ENCODE assay signal across 28 mouse cellular contexts in genomic region chr4:107848546-107848945, GRCm38 (mm10). TPM values are rescaled to one million over a fixed set of nuclear protein-coding genes. Genes with fewer than 3 reads are reported as not detected.
DNase-seq lines count a peak whose midpoint lies in the region; ATAC-seq lines count a peak whose summit lies in the region.
"Had no signal": no experiment of that assay in that cellular context is flagged by ENCODE, and none has a peak within 500 bp of the region (broad histone marks: within the 10 kb centered on the region; RNA-seq: fewer than 3 reads in every experiment).

No protein-coding gene starts in this region.

- peaks cover 35% of the 10 kb centered on the region for H3K27me3 ChIP-seq in hindbrain, embryonic 10.5 days (ENCODE audit: insufficient read depth, poor library complexity, severe bottlenecking)
- 0 out of 2 replicates have a peak, but pooled peaks cover 4% of the 10 kb centered on the region for H3K27me3 ChIP-seq in hindbrain, embryonic 16.5 days (replicated peaks; ENCODE audit: control insufficient read depth, insufficient read depth, low read length)
- peaks cover 11% of the 10 kb centered on the region for H3K27me3 ChIP-seq in kidney, embryonic 16.5 days (ENCODE audit: insufficient read depth, low read length)

- peaks cover 84% of the 10 kb centered on the region for H3K36me3 ChIP-seq in hindbrain, embryonic 10.5 days
- H3K36me3 ChIP-seq in hindbrain, embryonic 16.5 days (ENCODE audit: control insufficient read depth, insufficient read depth, low read length) = peaks cover 10% of the 10 kb centered on the region
- H3K36me3 ChIP-seq in kidney, embryonic 16.5 days (ENCODE audit: insufficient read depth, low read length) = no peaks in the 10 kb centered on the region
- H3K36me3 ChIP-seq: embryonic facial prominence, embryonic 15.5 days; heart, embryonic 15.5 days had no signal

- H3K9me3 ChIP-seq in hindbrain, embryonic 10.5 days = no peaks in the 10 kb centered on the region
- no peaks in the 10 kb centered on the region for H3K9me3 ChIP-seq in hindbrain, embryonic 16.5 days (ENCODE audit: control insufficient read depth, low read length)
- no peaks in the 10 kb centered on the region for H3K9me3 ChIP-seq in kidney, embryonic 16.5 days (ENCODE audit: low read length)
- H3K9me3 ChIP-seq: embryonic facial prominence, embryonic 15.5 days; heart, embryonic 15.5 days; limb, embryonic 10.5 days; midbrain, embryonic 12.5 days; neural tube, embryonic 13.5 days had no signal

- no peak overlapping the region for H3K4me2 ChIP-seq in hindbrain, embryonic 16.5 days (ENCODE audit: low read length)
- H3K4me2 ChIP-seq in kidney, embryonic 16.5 days (replicated peaks; ENCODE audit: low read depth, low read length) = no peak overlapping the region
- H3K4me2 ChIP-seq: embryonic facial prominence, embryonic 15.5 days; heart, embryonic 15.5 days; midbrain, embryonic 12.5 days; neural tube, embryonic 13.5 days had no signal

- no peak for ATAC-seq in hindbrain, embryonic 16.5 days
- ATAC-seq in kidney, embryonic 16.5 days (ENCODE audit: low FRiP score, low TSS enrichment) = no peak
- no peak for ATAC-seq in megakaryocyte progenitor cell, adult 5-6 weeks (replicated peaks; ENCODE audit: poor library complexity)
- ATAC-seq: forebrain, embryonic 16.5 days; hindbrain, postnatal 0 days; intestine, embryonic 16.5 days; liver, postnatal 0 days; lung, postnatal 0 days had no signal

- no peak overlapping the region for H3K4me3 ChIP-seq in hindbrain, embryonic 10.5 days
- H3K4me3 ChIP-seq in hindbrain, embryonic 16.5 days (ENCODE audit: low read length) = no peak overlapping the region
- no peak overlapping the region for H3K4me3 ChIP-seq in kidney, embryonic 16.5 days (ENCODE audit: low read length)
- H3K4me3 ChIP-seq: embryonic facial prominence, embryonic 15.5 days; heart, embryonic 15.5 days; layer of hippocampus, adult 2 months; limb, embryonic 10.5 days; midbrain, embryonic 12.5 days; myocyte; neural tube, embryonic 13.5 days had no signal

- H3K4me1 ChIP-seq in hindbrain, embryonic 10.5 days (replicated peaks) = peaks cover 29% of the 10 kb centered on the region
- H3K4me1 ChIP-seq in hindbrain, embryonic 16.5 days (ENCODE audit: control insufficient read depth, insufficient read depth, low read depth, low read length) = no peaks in the 10 kb centered on the region; the same call in 1 of the 2 replicates
- H3K4me1 ChIP-seq in kidney, embryonic 16.5 days (ENCODE audit: insufficient read depth, low read length) = peaks cover 2% of the 10 kb centered on the region; the same call in 1 of the 2 replicates

- WGBS in hindbrain, embryonic 10.5 days = 88% methylated on average over 5 of the region's 5 CpGs
- WGBS in hindbrain, embryonic 16.5 days = 90% methylated on average over 5 of the region's 5 CpGs
- 76% methylated on average over 5 of the region's 5 CpGs for WGBS in kidney, embryonic 16.5 days

- H3K9ac ChIP-seq in hindbrain, embryonic 16.5 days (ENCODE audit: low read depth, low read length) = no peak overlapping the region
- no peak overlapping the region for H3K9ac ChIP-seq in kidney, embryonic 16.5 days (replicated peaks; ENCODE audit: low read length)
- H3K9ac ChIP-seq: embryonic facial prominence, embryonic 15.5 days; heart, embryonic 15.5 days; liver, postnatal 0 days; midbrain, embryonic 12.5 days; neural tube, embryonic 13.5 days had no signal

- peak; percentile 51 for DNase-seq in adrenal gland, postnatal 14 days
- DNase-seq in adrenal gland, adult 8-10 months = no peak
- no peak for DNase-seq in hindbrain, embryonic 10.5 days (ENCODE audit: low spot score)
- DNase-seq in kidney, postnatal 25 days = peak; percentile 35 to 74
- DNase-seq in adrenal gland, postnatal 36 days = peak; percentile 21 to 35
- DNase-seq: cerebellum, adult 8-10 months; gastrocnemius, postnatal 10 days; heart, adult 11 months; liver; liver, postnatal 0 days; retina, postnatal 1 day; right cerebral cortex, postnatal 25 days; spleen, adult 18-20 months had no signal

- 0 out of 2 replicates have a peak overlapping the region, but pooled peaks have one; percentile 8 for H3K27ac ChIP-seq in hindbrain, embryonic 10.5 days
- no peak overlapping the region; the same call in 1 of the 2 replicates for H3K27ac ChIP-seq in hindbrain, embryonic 16.5 days (ENCODE audit: low read depth, low read length)
- H3K27ac ChIP-seq in kidney, embryonic 16.5 days (ENCODE audit: low read length) = no peak overlapping the region
- H3K27ac ChIP-seq: embryonic facial prominence, embryonic 15.5 days; heart, embryonic 15.5 days; hindbrain, postnatal 0 days; layer of hippocampus, adult 2 months; limb, embryonic 10.5 days; macrophage; midbrain, embryonic 12.5 days; neural tube, embryonic 13.5 days had no signal

RNA-seq across cellular contexts. Expression of gene Magoh, which starts 31.0 kb away (rescaled TPM):
- total RNA-seq in adrenal gland, postnatal 14 days (2021) = 91.3 and 98.1 TPM in 2 replicates
- total RNA-seq in adrenal gland, adult 8-10 months (2022) = 10 to 100 TPM; 61.8 to 73.5 (median 71.9) TPM
- polyA plus RNA-seq in hindbrain, embryonic 10.5 days (2016; fragmentation: Nextera tagmentation; extraction: Ambion mirVana) = 225 and 238 TPM in 2 replicates
- 87.7 and 88.8 TPM in 2 replicates for polyA plus RNA-seq in hindbrain, embryonic 16.5 days (2015; fragmentation: Nextera tagmentation; extraction: Ambion mirVana)
- polyA plus RNA-seq in kidney, embryonic 16.5 days (2015; fragmentation: Nextera tagmentation; extraction: Ambion mirVana) = 158 and 165 TPM in 2 replicates
- total RNA-seq in adrenal gland, postnatal 36 days (2021) = 10 to 100 TPM; 79.1 to 84.4 TPM
- 241 and 247 TPM in 2 replicates for total RNA-seq in megakaryocyte progenitor cell, adult 5-6 weeks (2015)
- total RNA-seq in megakaryocyte progenitor cell, adult 5-6 weeks (2017) = 327 and 344 TPM in 2 replicates

RNA-seq across cellular contexts. Expression of gene 0610037L13Rik, which starts 41.1 kb away (rescaled TPM):
- total RNA-seq in adrenal gland, postnatal 14 days (2021) = 75.3 and 75.4 TPM in 2 replicates
- total RNA-seq in adrenal gland, adult 8-10 months (2022) = 10 to 100 TPM; 75.0 to 83.5 (median 78.4) TPM
- 111 and 113 TPM in 2 replicates for polyA plus RNA-seq in hindbrain, embryonic 10.5 days (2016; fragmentation: Nextera tagmentation; extraction: Ambion mirVana)
- 95.5 and 98.6 TPM in 2 replicates for polyA plus RNA-seq in hindbrain, embryonic 16.5 days (2015; fragmentation: Nextera tagmentation; extraction: Ambion mirVana)
- 117 and 124 TPM in 2 replicates for polyA plus RNA-seq in kidney, embryonic 16.5 days (2015; fragmentation: Nextera tagmentation; extraction: Ambion mirVana)
- total RNA-seq in adrenal gland, postnatal 36 days (2021) = 10 to 100 TPM; 77.5 to 94.1 TPM
- total RNA-seq in megakaryocyte progenitor cell, adult 5-6 weeks (2015) = 59.8 and 60.9 TPM in 2 replicates
- 44.5 and 65.4 TPM in 2 replicates for total RNA-seq in megakaryocyte progenitor cell, adult 5-6 weeks (2017)

RNA-seq across cellular contexts. Expression of gene Lrp8, which starts 46.5 kb away (rescaled TPM):
- total RNA-seq in adrenal gland, postnatal 14 days (2021) = 5.0 and 5.2 TPM in 2 replicates
- total RNA-seq in adrenal gland, adult 8-10 months (2022) = 10 to 100 TPM in 1 of 4 experiments, 1 to 10 TPM in 3; 7.2 to 12.5 (median 8.8) TPM
- 10.0 and 13.9 TPM in 2 replicates for polyA plus RNA-seq in hindbrain, embryonic 10.5 days (2016; fragmentation: Nextera tagmentation; extraction: Ambion mirVana)
- 23.8 and 34.7 TPM in 2 replicates for polyA plus RNA-seq in hindbrain, embryonic 16.5 days (2015; fragmentation: Nextera tagmentation; extraction: Ambion mirVana)
- 1.1 and 1.2 TPM in 2 replicates for polyA plus RNA-seq in kidney, embryonic 16.5 days (2015; fragmentation: Nextera tagmentation; extraction: Ambion mirVana)
- total RNA-seq in adrenal gland, postnatal 36 days (2021) = 10 to 100 TPM in 1 of 2 experiments, 1 to 10 TPM in 1; 7.2 to 12.3 TPM
- total RNA-seq in megakaryocyte progenitor cell, adult 5-6 weeks (2015) = 15.6 and 19.7 TPM in 2 replicates
- 15.3 and 17.3 TPM in 2 replicates for total RNA-seq in megakaryocyte progenitor cell, adult 5-6 weeks (2017)

Comparison
In these comparisons a context has a peak if more than half of its experiments do, and no peak if none do; other contexts are left out.
1. DNase-seq: peak in adrenal gland, postnatal 14 days (single experiment), kidney, postnatal 25 days (2 of 2) and adrenal gland, postnatal 36 days (2 of 2); none in adrenal gland, adult 8-10 months (single experiment) and hindbrain, embryonic 10.5 days (single experiment).